Comparison of ENCODE assay signal across 20 mouse cellular contexts in the genomic region with DNA sequence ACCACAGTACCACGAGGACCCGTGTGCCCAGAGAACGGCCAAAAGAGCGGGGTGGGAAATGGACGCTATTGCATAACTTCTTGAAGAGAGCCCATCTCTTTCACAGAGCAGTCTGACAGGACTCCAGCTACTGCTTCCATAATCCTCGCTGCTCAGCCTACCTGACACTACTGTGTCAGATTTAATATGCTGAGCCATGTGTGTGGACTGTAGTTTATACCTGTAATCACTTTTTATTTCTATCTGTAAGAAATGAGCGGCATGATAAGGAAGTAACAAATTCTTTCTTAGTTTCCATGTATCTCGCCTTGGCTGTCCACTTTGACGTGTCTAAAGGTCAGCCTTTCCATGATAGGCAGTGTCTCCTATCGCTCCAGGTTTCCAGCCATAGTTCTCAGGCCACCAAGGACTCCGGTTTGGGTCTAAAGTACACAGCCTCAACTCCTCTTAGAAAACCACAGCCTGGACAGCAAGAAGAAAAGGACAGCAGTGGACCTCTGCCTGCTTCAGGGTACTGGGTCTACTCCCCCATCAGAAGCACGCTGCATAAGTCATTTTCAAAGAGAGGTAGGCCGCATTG. TPM values are rescaled to one million over a fixed set of nuclear protein-coding genes. Genes with fewer than 3 reads are reported as not detected.
"Had no signal": no experiment of that assay in that cellular context is flagged by ENCODE, and none has a peak within 500 bp of the region (broad histone marks: within the 10 kb centered on the region; RNA-seq: fewer than 3 reads in every experiment).

No protein-coding gene starts in this region.

- H3K9me3 ChIP-seq: midbrain, embryonic 10.5 days; midbrain, embryonic 12.5 days; neural tube, embryonic 13.5 days; neural tube, embryonic 15.5 days had no signal

- H3K9ac ChIP-seq: lung, embryonic 14.5 days; midbrain, embryonic 12.5 days; neural tube, embryonic 13.5 days; neural tube, embryonic 15.5 days had no signal

- H3K27me3 ChIP-seq: midbrain, embryonic 12.5 days; neural tube, embryonic 13.5 days; neural tube, embryonic 15.5 days had no signal

- H3K4me3 ChIP-seq: midbrain, embryonic 10.5 days; midbrain, embryonic 12.5 days; myocyte; neural tube, embryonic 13.5 days; neural tube, embryonic 15.5 days had no signal

- ATAC-seq: midbrain, embryonic 16.5 days had no signal

- H3K4me2 ChIP-seq: lung, embryonic 14.5 days; midbrain, embryonic 12.5 days; neural tube, embryonic 13.5 days; neural tube, embryonic 15.5 days had no signal

- H3K4me1 ChIP-seq: midbrain, embryonic 10.5 days; midbrain, embryonic 12.5 days; neural tube, embryonic 13.5 days; neural tube, embryonic 15.5 days had no signal

- H3K27ac ChIP-seq: midbrain, embryonic 10.5 days; midbrain, embryonic 12.5 days; neural tube, embryonic 13.5 days; neural tube, embryonic 15.5 days had no signal

- DNase-seq: lung, adult 18-20 months; lung, embryonic 14.5 days; lung, postnatal 10 days; lung, postnatal 4 days; midbrain, embryonic 14.5 days; retina, postnatal 1 day; right cerebral cortex, adult 18-20 months; right cerebral cortex, postnatal 25 days; right cerebral cortex, postnatal 4 days; spleen, adult 18-20 months; thymus, adult 18-20 months; thymus, postnatal 14 days; thymus, postnatal 36 days had no signal

RNA-seq across cellular contexts. Expression of a gene that starts 50.0 kb away (rescaled TPM):
- polyA plus RNA-seq: lung, embryonic 14.5 days; neural tube, embryonic 11.5 days had no signal
